Mouse (Mus musculus): ENCODE measurements around the gene Zfp90.

The Zfp90 gene

DNA sequence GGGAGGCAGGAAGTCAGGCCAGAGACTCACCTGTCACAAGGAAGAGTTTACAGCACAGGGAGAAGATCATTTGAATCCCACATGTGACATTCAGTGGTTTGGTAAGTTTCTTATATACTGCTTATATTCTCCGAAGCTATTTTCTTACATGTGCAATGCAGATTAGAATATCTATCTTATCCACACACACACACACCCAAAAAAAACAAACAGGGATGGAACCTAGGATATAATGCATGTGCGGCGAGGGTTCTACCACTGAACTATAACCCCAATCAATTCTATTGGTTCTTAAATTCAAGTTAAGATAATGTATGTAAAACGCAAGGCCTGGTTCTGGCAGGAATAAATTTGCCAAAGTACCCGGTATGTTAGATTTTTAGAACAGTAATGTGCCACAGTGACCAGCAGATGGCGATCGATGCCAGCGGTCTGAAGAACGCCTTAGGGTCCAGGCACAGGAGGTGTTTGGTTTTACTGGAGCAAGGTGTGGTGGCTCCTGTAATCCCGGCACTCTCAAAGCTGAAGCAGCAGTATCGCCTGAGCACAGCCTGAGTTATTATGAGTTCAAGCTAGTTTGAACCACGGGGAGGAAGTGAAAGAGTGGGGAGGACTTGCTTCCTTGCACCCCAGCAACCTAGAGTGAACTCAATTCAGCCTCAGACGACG is 3.2 kb upstream of the Zfp90 start:
- ChIA-PET POLR2A (interaction anchor here in 3 of 4 experiments (0.6 to 1.4 kb wide), 12 partner anchors 10 to 514 kb away, joined by 3 to 14 read pairs (median 3); no protein-coding TSS in a partner anchor), CTCF (interaction anchor here (0.7 to 2.9 kb wide), 27 partner anchors 9 to 283 kb away, joined by 3 to 41 read pairs (median 5); no protein-coding TSS in a partner anchor)

GRCm38 (mm10) chr8:106417692-106418091 is 2.6 kb downstream of the Zfp90 start:
- POLR2A ChIA-PET = interaction anchor here in 1 of 4 experiments (1.7 kb wide), 1 partner anchor 99 kb away, joined by 5 read pairs; no protein-coding TSS in a partner anchor
- CTCF ChIA-PET = interaction anchor here in 1 of 4 experiments (1.4 to 3.4 kb wide), 3 partner anchors 15 to 117 kb away, joined by 3 to 29 read pairs (median 8); no protein-coding TSS in a partner anchor

- ChIA-PET CTCF (interaction anchor here (0.5 to 9.8 kb wide), 21 partner anchors 12 to 181 kb away, joined by 3 to 269 read pairs (median 15); partner anchors contain the start of gene Zfp90 (in 4 of the 4)), POLR2A (interaction anchor here (0.5 to 4.8 kb wide), 16 partner anchors 11 to 130 kb away, joined by 3 to 30 read pairs (median 5); partner anchors contain the start of genes Cdh3 (in 1 of the 4) and Zfp90 (in 1 of the 4))
Observed at GRCm38 (mm10) chr8:106431088-106431487, 16.0 kb downstream of the Zfp90 start.

- ChIA-PET CTCF (interaction anchor here (0.6 to 9.8 kb wide), 36 partner anchors 11 to 227 kb away, joined by 3 to 269 read pairs (median 10); partner anchors contain the start of genes Zfp90 (in 4 of the 4) and Cdh3 (in 1 of the 4)), POLR2A (interaction anchor here (0.5 to 4.8 kb wide), 12 partner anchors 12 to 136 kb away, joined by 3 to 30 read pairs (median 4); partner anchors contain the start of gene Zfp90 (in 1 of the 4))
Observed at GRCm38 (mm10) chr8:106431952-106432351, 16.8 kb downstream of the Zfp90 start.

DNA sequence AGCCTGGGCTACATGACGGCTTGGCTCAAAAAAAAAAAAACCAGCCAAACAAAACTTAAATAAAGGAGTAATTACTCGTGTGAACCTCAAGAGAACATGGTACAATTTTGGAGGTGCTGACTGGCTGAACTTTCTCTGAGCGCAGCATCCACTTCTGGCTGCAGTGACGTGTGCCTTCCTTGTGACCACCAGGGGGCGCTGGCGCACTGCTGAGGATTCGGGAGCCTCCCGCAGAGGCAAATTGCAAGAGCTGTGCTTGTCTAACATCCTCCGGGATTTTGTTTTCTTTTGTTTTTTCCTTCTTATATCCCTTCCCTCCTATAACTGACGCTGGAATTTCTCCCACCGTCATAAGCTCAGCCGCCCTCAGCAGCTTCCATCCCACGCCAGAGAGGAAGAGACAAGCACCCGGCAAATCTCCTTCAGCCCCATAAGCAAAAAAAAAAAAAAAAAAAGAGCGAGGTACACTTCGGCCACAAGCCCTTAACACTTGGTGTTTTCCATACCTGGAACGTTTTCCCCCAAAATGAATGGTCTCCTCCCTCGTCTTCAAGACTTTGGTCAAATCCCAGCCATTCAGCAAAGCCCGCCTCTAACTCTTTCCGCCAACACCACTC is 17.9 kb downstream of the Zfp90 start:
- ChIA-PET POLR2A (interaction anchor here (0.5 to 4.8 kb wide), 45 partner anchors 10 to 492 kb away, joined by 3 to 30 read pairs (median 4); partner anchors contain the start of genes Zfp90 (in 2 of the 4), Cdh1 (in 1 of the 4), Cdh3 (in 1 of the 4) and Gm10073 (in 1 of the 4)), CTCF (interaction anchor here (0.5 to 9.8 kb wide), 81 partner anchors 8 to 1969 kb away, joined by 3 to 269 read pairs (median 5); partner anchors contain the start of genes Zfp90 (in 4 of the 4), Cdh3 (in 2 of the 4), Gm10073 (in 1 of the 4) and Smpd3 (in 1 of the 4))

DNA sequence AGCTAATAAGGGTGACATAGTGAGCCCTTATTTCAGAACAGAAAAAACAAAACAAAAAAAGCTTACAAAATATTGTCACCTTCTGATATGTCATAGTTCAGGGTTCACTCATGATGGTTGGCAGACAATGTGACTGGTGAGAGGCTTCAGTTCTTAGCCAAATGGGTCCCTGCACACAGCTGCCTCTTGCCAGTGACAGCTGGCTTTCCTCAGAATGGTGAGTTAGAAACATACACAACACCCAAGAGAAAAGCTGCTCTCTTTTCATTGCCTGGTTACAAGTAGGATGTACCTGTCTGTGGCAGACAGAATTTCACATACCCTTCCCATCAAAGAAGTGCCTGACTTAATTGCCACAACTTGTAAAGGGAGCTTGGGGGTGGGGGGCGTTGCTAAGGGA is 18.5 kb downstream of the Zfp90 start:
- POLR2A ChIA-PET = interaction anchor here (0.7 to 4.8 kb wide), 35 partner anchors 9 to 170 kb away, joined by 3 to 30 read pairs (median 4); partner anchors contain the start of genes Zfp90 (in 2 of the 4), Cdh1 (in 1 of the 4) and Cdh3 (in 1 of the 4)
- CTCF ChIA-PET = interaction anchor here (0.5 to 9.8 kb wide), 74 partner anchors 7 to 1968 kb away, joined by 3 to 269 read pairs (median 5); partner anchors contain the start of genes Zfp90 (in 4 of the 4), Cdh3 (in 2 of the 4), Gm10073 (in 1 of the 4) and Smpd3 (in 1 of the 4)

- CTCF ChIA-PET = interaction anchor here in 2 of 4 experiments (1.5 to 9.8 kb wide), 2 partner anchors 92 to 97 kb away, joined by 4 to 269 read pairs; no protein-coding TSS in a partner anchor
- POLR2A ChIA-PET = interaction anchor here in 3 of 4 experiments (0.6 to 1.4 kb wide), 7 partner anchors 23 to 170 kb away, joined by 3 to 4 read pairs (median 3); partner anchors contain the start of genes Cdh3 (in 1 of the 3) and Zfp90 (in 1 of the 3)
Observed at GRCm38 (mm10) chr8:106437781-106438180, 22.7 kb downstream of the Zfp90 start.

GRCm38 (mm10) chr8:106440146-106440545 is 25.0 kb downstream of the Zfp90 start:
- ChIA-PET CTCF (no interaction called here), POLR2A (interaction anchor here in 1 of 4 experiments (1.4 kb wide), 1 partner anchor 10 kb away, joined by 3 read pairs; no protein-coding TSS in a partner anchor)

DNA sequence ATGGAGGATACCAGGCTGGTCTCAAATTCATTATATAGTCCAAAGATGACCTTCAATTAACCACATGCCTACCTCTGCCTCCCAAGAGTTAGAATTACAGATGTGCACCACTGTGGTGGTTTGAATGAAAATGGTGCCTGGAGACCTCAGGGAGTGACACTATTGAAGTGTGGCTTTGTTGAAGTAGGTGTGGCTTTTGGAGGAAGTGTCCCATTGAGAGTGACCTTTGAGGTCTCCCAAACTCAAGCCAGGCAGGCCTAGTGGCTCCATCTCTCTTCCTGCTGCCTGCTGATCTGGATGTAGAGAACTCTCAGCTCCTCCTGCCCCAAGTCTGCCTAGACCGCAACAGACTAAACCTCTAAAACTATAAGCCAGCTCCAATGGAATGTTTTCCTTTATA is 27.6 kb downstream of the Zfp90 start:
- ChIA-PET POLR2A (interaction anchor here in 3 of 4 experiments (0.6 to 2.2 kb wide), 19 partner anchors 9 to 295 kb away, joined by 3 to 16 read pairs (median 4); partner anchors contain the start of gene Cdh3 (in 2 of the 3)), CTCF (interaction anchor here (0.5 to 2.4 kb wide), 16 partner anchors 10 to 583 kb away, joined by 3 to 22 read pairs (median 4); partner anchors contain the start of genes Nrn1l (in 1 of the 4) and Zfp90 (in 1 of the 4))

DNA sequence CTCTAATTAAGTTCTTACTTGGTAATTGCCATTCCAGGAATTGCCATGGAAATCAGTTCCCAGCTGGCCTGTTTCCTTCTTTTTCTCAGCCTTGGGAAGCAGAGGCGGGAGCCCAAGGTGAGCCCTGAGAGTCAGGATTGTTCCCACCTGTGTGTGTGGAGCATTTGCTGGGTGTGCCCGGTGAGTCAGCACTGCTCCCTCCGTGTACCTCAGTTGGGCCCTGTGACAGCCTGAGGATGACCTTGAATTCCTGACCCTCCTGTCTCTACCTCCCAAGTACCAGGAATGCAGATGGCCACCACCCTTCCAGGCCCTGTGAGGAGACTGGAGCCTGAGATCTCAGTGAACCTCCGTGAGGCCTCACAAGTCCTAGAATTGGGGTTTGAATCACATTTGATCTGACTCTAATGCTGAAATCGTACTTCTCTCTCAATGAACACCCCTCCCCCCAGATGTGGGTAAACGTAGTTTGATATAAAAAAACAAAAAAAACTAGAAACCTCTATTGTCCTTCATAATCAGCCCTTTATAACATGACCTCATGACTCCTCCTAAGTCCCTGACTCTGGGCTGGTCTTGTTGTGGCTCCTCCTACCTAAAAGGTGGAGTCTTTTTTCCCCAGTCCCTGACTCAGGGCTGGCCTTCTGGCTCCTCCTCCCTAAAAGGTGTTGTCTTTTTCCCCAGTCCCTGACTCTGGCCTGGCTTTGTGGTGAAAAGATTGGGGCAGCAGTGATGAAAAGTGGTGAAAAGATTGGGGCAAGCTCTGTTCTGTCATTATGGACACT is 36.4 kb downstream of the Zfp90 start:
- POLR2A ChIA-PET = interaction anchor here in 3 of 4 experiments (0.5 to 3.4 kb wide), 13 partner anchors 8 to 80 kb away, joined by 3 to 16 read pairs (median 4); partner anchors contain the start of gene Cdh3 (in 1 of the 3)
- CTCF ChIA-PET = interaction anchor here in 1 of 4 experiments (0.6 kb wide), 1 partner anchor 12 kb away, joined by 3 read pairs; no protein-coding TSS in a partner anchor

DNA sequence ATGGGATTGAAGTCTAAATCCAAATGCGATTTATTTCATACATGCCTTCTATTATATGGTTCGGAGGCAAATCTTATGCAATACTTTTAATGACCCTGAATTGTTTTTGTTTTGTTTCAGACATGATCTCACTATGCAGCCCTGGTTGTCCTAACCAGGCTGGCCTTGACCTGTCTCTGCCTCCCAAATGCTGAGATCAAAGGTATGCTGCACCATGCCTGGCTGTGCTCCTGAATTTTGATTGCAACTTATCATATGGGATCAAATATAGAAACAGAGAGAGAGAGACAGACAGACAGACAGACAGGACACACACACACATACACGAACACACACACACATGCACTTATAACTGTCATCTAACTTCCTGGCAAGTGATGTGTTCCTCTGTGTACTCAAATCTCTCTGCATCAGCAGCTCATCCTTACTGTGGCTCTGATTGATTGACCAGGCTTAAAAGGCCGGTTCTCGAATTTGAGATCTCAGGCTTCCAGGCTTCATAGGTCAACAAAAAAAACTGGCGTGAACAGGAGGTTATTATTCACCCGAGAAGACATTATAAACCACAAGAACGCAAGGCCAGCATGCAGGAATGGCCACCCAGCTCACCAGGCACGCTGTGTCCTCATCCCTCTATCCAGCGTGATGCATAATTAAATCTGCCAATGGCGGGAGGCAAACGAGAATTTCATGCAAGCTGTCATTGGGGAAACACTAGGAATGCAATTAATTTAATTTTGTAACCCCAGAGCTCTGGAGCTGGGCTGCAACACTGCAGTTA is 37.8 kb downstream of the Zfp90 start:
- POLR2A ChIA-PET = interaction anchor here in 3 of 4 experiments (1.0 to 3.4 kb wide), 9 partner anchors 10 to 79 kb away, joined by 3 to 16 read pairs (median 8); partner anchors contain the start of gene Cdh3 (in 3 of the 3)
- CTCF ChIA-PET = interaction anchor here in 2 of 4 experiments (1.1 to 2.5 kb wide), 3 partner anchors 11 to 19 kb away, joined by 3 to 11 read pairs (median 5); no protein-coding TSS in a partner anchor

- ChIA-PET POLR2A (interaction anchor here in 3 of 4 experiments (0.6 to 3.4 kb wide), 15 partner anchors 9 to 189 kb away, joined by 3 to 16 read pairs (median 4); partner anchors contain the start of gene Cdh3 (in 2 of the 3)), CTCF (interaction anchor here (0.6 to 2.5 kb wide), 8 partner anchors 9 to 483 kb away, joined by 3 to 19 read pairs (median 4); no protein-coding TSS in a partner anchor)
Observed at GRCm38 (mm10) chr8:106454036-106454435, 38.9 kb downstream of the Zfp90 start.

DNA sequence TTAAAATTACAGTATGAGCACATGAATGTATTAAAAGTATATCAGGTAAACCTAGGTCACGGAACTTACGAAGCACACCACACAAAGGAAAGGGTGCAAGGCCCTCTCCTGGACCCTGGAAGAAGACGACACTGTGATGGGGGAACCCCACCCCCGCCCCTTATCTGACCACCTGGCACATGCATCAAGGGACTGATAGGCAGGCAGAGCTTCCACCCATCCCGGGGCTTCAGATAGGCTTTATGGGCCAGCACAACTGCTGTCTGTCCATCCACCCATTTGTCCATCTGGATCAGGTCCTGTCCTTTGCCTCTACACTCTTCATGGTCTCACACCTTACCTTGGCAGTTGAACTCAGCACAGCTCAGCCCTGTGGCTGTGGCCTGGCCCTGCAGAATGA is 47.0 kb downstream of the Zfp90 start:
- ChIA-PET CTCF (interaction anchor here in 1 of 4 experiments (1.6 kb wide), 1 partner anchor 64 kb away, joined by 4 read pairs; no protein-coding TSS in a partner anchor), POLR2A (interaction anchor here in 1 of 4 experiments (0.7 to 2.0 kb wide), 5 partner anchors 13 to 60 kb away, joined by 3 to 5 read pairs (median 3); no protein-coding TSS in a partner anchor)

DNA sequence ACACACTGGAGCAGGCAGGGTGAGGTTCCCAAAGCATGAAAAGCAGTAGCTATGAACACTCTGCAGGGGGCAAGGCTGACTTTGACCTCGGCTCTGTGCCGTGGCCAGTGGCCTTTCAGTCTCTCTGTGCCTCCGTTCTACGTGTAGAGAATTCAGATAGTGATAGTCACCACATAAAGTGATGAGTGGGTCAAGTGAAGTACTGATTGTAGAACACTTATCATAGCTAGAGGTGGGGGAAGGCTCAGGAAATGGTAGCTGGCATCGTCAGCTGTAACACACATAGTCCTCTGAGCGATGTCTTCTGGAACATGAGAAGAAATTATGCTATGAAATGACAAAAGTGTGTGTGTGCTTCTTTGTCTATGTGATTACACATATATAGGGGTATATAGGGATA is 48.7 kb downstream of the Zfp90 start:
- POLR2A ChIA-PET = interaction anchor here in 3 of 4 experiments (0.9 to 1.3 kb wide), 6 partner anchors 9 to 44 kb away, joined by 3 to 4 read pairs (median 4); no protein-coding TSS in a partner anchor
- CTCF ChIA-PET = interaction anchor here (0.6 to 1.6 kb wide), 10 partner anchors 10 to 1112 kb away, joined by 3 to 4 read pairs (median 3); no protein-coding TSS in a partner anchor

DNA sequence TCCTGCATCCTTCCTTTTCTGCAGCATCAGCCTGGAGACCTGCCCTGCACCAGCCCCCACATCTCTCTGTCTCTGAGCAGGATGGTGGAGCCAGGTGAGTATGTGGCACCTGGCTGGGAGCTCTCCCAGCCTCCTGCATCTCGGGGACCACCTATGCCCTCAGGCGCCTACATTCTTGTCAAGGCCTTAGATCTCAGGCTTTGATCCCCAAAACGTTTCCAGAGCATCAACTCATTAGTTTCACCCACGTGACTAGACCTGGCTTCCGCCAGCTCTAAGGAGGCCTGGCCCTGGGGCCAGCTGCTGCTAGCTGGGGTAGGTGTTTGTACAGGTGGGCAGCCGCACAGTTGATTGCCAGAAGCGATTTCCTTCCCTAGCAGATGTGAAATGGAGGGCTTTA is 54.4 kb downstream of the Zfp90 start:
- ChIA-PET POLR2A (interaction anchor here in 2 of 4 experiments (1.0 to 1.1 kb wide), 3 partner anchors 9 to 38 kb away, joined by 3 read pairs; no protein-coding TSS in a partner anchor), CTCF (interaction anchor here in 1 of 4 experiments (1.0 kb wide), 1 partner anchor 41 kb away, joined by 3 read pairs; the partner anchor contains the start of gene Cdh3)

DNA sequence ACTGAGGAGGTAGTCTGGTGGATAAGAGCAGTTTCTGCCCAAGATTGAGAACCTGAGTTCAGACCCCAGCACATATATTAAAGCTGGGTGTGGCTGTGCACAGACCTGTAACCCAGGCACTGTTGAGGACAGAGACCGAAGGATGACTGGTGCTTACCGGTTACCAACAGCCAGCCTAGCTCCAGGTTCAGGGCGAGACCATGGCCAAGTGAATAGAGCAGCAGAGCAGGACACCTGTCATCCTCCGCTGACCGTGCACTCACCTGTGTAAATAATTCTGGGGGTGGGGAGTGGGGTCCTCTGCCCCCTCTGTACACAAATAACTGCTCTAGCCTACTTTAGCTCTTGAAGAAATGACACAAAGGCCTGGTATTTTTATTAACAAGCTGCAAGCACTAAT is 58.9 kb downstream of the Zfp90 start:
- ChIA-PET POLR2A (interaction anchor here in 2 of 4 experiments (0.7 to 1.0 kb wide), 2 partner anchors 10 to 34 kb away, joined by 3 read pairs; no protein-coding TSS in a partner anchor), CTCF (no interaction called here)
